Mouse (Mus musculus) midbrain, postnatal 0 days (tissue): Measurements from ENCODE around the gene Prepl. TPM values are rescaled to one million over a fixed set of nuclear protein-coding genes. Genes with fewer than 3 reads are reported as not detected.

Experiments used
- ATAC-seq: fragments of 200-750 bp; cut with Nextera tagmentation; 2 replicates; pipeline ENCODE4 v1.8.0; 2017; ENCODE audit warnings: moderate number of reproducible peaks, mild to moderate bottlenecking, moderate TSS enrichment, moderate library complexity; ENCODE audit not compliant: low FRiP score
- DNase-seq: peaks from one replicate; pipeline ENCODE4 v3.0.0-alpha.2; 2015; ENCODE audit warnings: low spot score
- H3K27ac ChIP-seq: fragments of 300-500 bp; sonication (generic); 2 replicates; pipeline ENCODE4 v1.5.1; 2014; ENCODE audit warnings: low read depth, mild to moderate bottlenecking, low read length, mixed read lengths
- H3K27me3 ChIP-seq: fragments of 300-500 bp; sonication (generic); 2 replicates; pipeline ENCODE4 v1.6.1; 2014; ENCODE audit warnings: low read length, control low read depth, mixed read lengths; ENCODE audit not compliant: insufficient read depth
- H3K36me3 ChIP-seq: fragments of 300-500 bp; sonication (generic); 2 replicates; pipeline ENCODE4 v1.6.1; 2014; ENCODE audit warnings: low read length, control low read depth, mixed read lengths; ENCODE audit not compliant: insufficient read depth
- H3K4me1 ChIP-seq: fragments of 300-500 bp; sonication (generic); 2 replicates; pipeline ENCODE4 v1.6.1; 2014; ENCODE audit warnings: mild to moderate bottlenecking, control low read depth, antibody characterized with exemption, low read length, mixed read lengths; ENCODE audit not compliant: insufficient read depth
- H3K4me2 ChIP-seq: fragments of 300-500 bp; sonication (generic); 2 replicates; pipeline ENCODE4 v1.6.1; 2014; ENCODE audit warnings: low read depth, mild to moderate bottlenecking, low read length, mixed read lengths; ENCODE audit not compliant: poor library complexity, severe bottlenecking
- H3K4me3 ChIP-seq: fragments of 300-500 bp; sonication (generic); 2 replicates; pipeline ENCODE4 v1.5.1; 2014; ENCODE audit warnings: low read depth, mild to moderate bottlenecking, low read length, moderate library complexity
- H3K9ac ChIP-seq: fragments of 300-500 bp; sonication (generic); replicated peaks from 2 replicates; pipeline ENCODE4 v1.6.1; 2014; ENCODE audit warnings: mild to moderate bottlenecking, low read length, moderate library complexity, mixed read lengths; ENCODE audit not compliant: poor library complexity, severe bottlenecking
- H3K9me3 ChIP-seq: fragments of 300-500 bp; sonication (generic); 2 replicates; pipeline ENCODE4 v1.6.1; 2016; ENCODE audit warnings: low read length, control low read depth
- CTCF ChIP-seq: IDR thresholded peaks from 2 replicates; pipeline ENCODE4 v1.5.1; 2016; ENCODE audit warnings: antibody characterized with exemption, mild to moderate bottlenecking
- WGBS: fragments of 180-500 bp; shearing (Covaris S2); extraction: QIAGEN DNeasy Blood & Tissue Kit; methylation state at CpG from one replicate; pipeline ENCODE4 v1.1.7; 2014; 5-methylcytosine and 5-hydroxymethylcytosine counted together
- polyA plus RNA-seq: library from polyadenylated mRNA; unstranded; fragments of >200 nt; fragmentation: Nextera tagmentation; extraction: Ambion mirVana; gene quantifications from 2 replicates; pipeline ENCODE4 v1.2.1, GENCODE M21; 2015
- total RNA-seq: library from RNA; depleted of rRNA; stranded (reverse); fragments of >200 nt; gene quantifications from 2 replicates; pipeline ENCODE4 v1.2.3, GENCODE M21; 2014; rRNA removed

Gene Prepl
- total and polyA plus RNA-seq, 2 experiments from 2014 or later = 111 to 150 TPM

GRCm38 (mm10) chr17:85018794-85019193 lies 71.2 kb downstream of the Prepl start:
- Histone ChIP-seq H3K9ac (no peak overlapping the region), H3K27me3 (no peaks in the 10 kb centered on the region), H3K4me2 (no peak overlapping the region), H3K27ac (no peak overlapping the region), H3K4me3 (no peak overlapping the region), H3K9me3 (no peaks in the 10 kb centered on the region), H3K36me3 (no peaks in the 10 kb centered on the region), H3K4me1 (no peaks in the 10 kb centered on the region)
- ATAC-seq (no peak), DNase-seq (no peak)
- WGBS = 80% methylated on average over 5 of the region's 5 CpGs
- no peak for TF ChIP-seq CTCF

GRCm38 (mm10) chr17:85018344-85018743 lies 71.7 kb downstream of the Prepl start:
- TF ChIP-seq CTCF = no peak
- ATAC-seq (no peak), DNase-seq (no peak)
- H3K4me3 ChIP-seq = no peak overlapping the region
- no peaks in the 10 kb centered on the region for H3K9me3 ChIP-seq
- H3K27ac ChIP-seq = no peak overlapping the region
- H3K27me3 ChIP-seq = no peaks in the 10 kb centered on the region
- WGBS = 86% methylated on average over 3 of the region's 3 CpGs
- H3K4me1 ChIP-seq = no peaks in the 10 kb centered on the region
- H3K9ac ChIP-seq = no peak overlapping the region
- no peaks in the 10 kb centered on the region for H3K36me3 ChIP-seq
- no peak overlapping the region for H3K4me2 ChIP-seq

GRCm38 (mm10) chr17:85014632-85015031 lies 75.4 kb downstream of the Prepl start:
- Histone ChIP-seq H3K4me3 (no peak overlapping the region), H3K36me3 (no peaks in the 10 kb centered on the region), H3K27ac (no peak overlapping the region), H3K4me2 (no peak overlapping the region), H3K27me3 (no peaks in the 10 kb centered on the region), H3K9ac (no peak overlapping the region), H3K9me3 (no peaks in the 10 kb centered on the region), H3K4me1 (no peaks in the 10 kb centered on the region)
- WGBS = 91% methylated on average over 3 of the region's 3 CpGs
- DNase-seq (no peak), ATAC-seq (no peak)
- no peak for TF ChIP-seq CTCF

- no peaks in the 10 kb centered on the region for H3K4me1 ChIP-seq
- no peak for ATAC-seq
- no peaks in the 10 kb centered on the region for H3K36me3 ChIP-seq
- H3K27me3 ChIP-seq = no peaks in the 10 kb centered on the region
- H3K4me2 ChIP-seq = no peak overlapping the region
- no peaks in the 10 kb centered on the region for H3K9me3 ChIP-seq
- H3K9ac ChIP-seq = no peak overlapping the region
- DNase-seq = no peak
- WGBS = 79% methylated on average over 6 of the region's 6 CpGs
- H3K4me3 ChIP-seq = no peak overlapping the region
- TF ChIP-seq CTCF = no peak
- H3K27ac ChIP-seq = no peak overlapping the region
Observed at GRCm38 (mm10) chr17:85013485-85013884, 76.6 kb downstream of the Prepl start.

Other genes with a start within 250 kb of the Prepl start
- 51.9 and 63.1 TPM in 2 replicates for gene Ppm1b, start 133.5 kb downstream of the Prepl start, total RNA-seq
- gene Ppm1b, start 133.5 kb downstream of the Prepl start, polyA plus RNA-seq = 52.9 and 54.7 TPM in 2 replicates
- gene Slc3a1, start 61.9 kb downstream of the Prepl start, total RNA-seq = 0.27 and 0.76 TPM in 2 replicates
- gene Slc3a1, start 61.9 kb downstream of the Prepl start, polyA plus RNA-seq = 0.14 and 0.16 TPM in 2 replicates
- gene Camkmt, start 311 bp upstream of the Prepl start, total RNA-seq = 6.1 and 12.6 TPM in 2 replicates
- 21.4 and 21.5 TPM in 2 replicates for gene Camkmt, start 311 bp upstream of the Prepl start, polyA plus RNA-seq